Mouse (Mus musculus): ENCODE data around the gene Cdc6.

- TF ChIP-seq POLR2A (IDR thresholded peaks at IDR 0.05; ENCODE audit: low read depth, low read length), result no peak
- no peak for TF ChIP-seq CTCF (IDR thresholded peaks at IDR 0.05; ENCODE audit: borderline replicate concordance, insufficient read depth, low read length)
Measured at GRCm38 (mm10) chr11:98910415-98910814, 2.8 kb downstream of the Cdc6 start.

All from embryonic fibroblast, embryonic 13.5 days (primary cell).